Mouse (Mus musculus): ENCODE results near the gene Hnrnpul2.

- TF ChIP-seq GATA1 (IDR thresholded peaks at IDR 0.05; ENCODE audit: borderline replicate concordance, low read length) (no peak), FLI1 (IDR thresholded peaks at IDR 0.05; ENCODE audit: low read length) (no peak)
These were observed 37.9 kb downstream of the Hnrnpul2 start for GRCm38 (mm10) chr19:8857689-8858088.

Data from megakaryocyte, embryonic 14.5 days (primary cell).